ENCODE assay signal across 9 mouse cellular contexts in the genomic region with DNA sequence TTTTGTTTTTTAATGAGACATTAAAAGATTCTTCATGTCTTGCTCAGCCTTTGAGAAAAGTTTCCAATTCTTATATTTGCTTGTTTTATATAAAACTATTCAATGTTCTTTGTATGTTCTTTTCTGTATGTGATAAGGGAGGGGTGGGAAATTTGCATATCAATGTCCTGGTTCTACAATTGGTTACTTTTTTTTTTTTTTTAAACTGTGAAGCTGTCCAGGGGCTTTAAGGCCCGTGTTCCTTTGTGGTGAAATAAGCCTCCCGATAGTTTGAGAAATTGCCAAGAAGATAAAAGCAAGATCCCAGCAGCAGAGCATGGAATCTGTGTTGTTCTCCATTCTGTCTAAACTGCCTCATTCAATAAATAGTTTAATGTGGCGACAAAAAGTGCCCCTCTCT.
"Had no signal": no experiment of that assay in that cellular context is flagged by ENCODE, and none has a peak within 500 bp of the region (broad histone marks: within the 10 kb centered on the region; RNA-seq: fewer than 3 reads in every experiment).

No protein-coding gene starts in this region.

- H3K27me3 ChIP-seq: limb, embryonic 12.5 days; liver, embryonic 15.5 days had no signal

- H3K9ac ChIP-seq: limb, embryonic 12.5 days; liver, embryonic 15.5 days had no signal

- H3K4me3 ChIP-seq: layer of hippocampus, adult 2 months; limb, embryonic 12.5 days; liver, embryonic 15.5 days had no signal

- H3K27ac ChIP-seq: layer of hippocampus, adult 2 months; limb, embryonic 12.5 days; liver, embryonic 15.5 days had no signal

- H3K4me1 ChIP-seq: limb, embryonic 12.5 days had no signal

- H3K9me3 ChIP-seq: limb, embryonic 12.5 days; liver, embryonic 15.5 days had no signal

- H3K4me2 ChIP-seq: limb, embryonic 12.5 days; liver, embryonic 15.5 days had no signal

- DNase-seq: kidney, adult 18-20 months; lung, adult 2 months; lung, postnatal 36 days; right cerebral cortex, adult 18-20 months; right cerebral cortex, postnatal 25 days; thymus, postnatal 36 days had no signal
